Mouse (Mus musculus) skeletal muscle tissue, adult 2 months (tissue): Measurements from ENCODE around the gene Spesp1.
A peak's percentile ranks its signal among the peaks of the same experiment; 100 is the strongest.

Experiments
- DNase-seq: peaks from one replicate; pipeline ENCODE4 v3.0.0-alpha.2; 2012; ENCODE audit warnings: low read depth, low spot score

Spesp1 gene

DNA sequence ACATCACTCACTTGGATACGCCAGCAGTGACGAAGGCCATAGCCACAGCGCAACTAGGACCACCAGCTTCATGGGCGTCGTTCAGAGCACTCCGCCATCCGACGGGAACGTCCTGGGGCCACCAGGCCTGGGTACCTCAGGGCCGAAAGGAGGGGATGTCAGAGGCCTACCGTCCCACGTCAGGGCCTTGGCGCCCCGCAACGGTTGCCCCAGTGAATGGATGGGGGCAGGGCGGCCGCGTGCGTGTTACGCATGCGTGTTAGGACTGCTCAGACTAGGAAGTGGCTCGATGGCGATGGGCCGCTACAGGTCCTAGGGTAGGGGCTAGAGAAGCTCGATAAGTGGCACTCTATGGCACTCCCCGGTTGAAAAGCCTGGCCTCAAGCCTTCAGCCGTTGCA, at the start of gene Spesp1:
Spesp1 (minus strand) TSS at position 218 of the 400 bp plus-strand sequence.
- DNase-seq = no peak

DNA sequence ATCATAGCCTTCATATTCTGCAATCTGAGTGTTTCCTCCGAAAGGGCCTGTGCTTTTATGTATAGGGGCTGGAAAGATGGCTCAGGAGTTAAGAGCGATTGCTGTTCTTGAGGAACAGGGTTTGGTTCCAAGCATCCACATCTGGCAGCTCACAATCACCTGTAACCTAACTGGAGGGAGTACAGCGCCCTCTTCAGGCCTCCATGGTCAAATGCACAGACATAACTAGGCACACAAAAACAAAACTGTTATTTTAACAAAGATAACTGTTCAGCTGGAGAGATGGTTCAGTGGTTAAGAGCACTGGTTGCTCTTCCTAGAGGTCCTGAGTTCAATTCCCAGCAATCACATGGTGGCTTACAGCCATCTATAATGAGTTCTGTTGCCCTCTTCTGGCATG, 44.0 kb upstream of the Spesp1 start:
- DNase-seq = no peak

DNA sequence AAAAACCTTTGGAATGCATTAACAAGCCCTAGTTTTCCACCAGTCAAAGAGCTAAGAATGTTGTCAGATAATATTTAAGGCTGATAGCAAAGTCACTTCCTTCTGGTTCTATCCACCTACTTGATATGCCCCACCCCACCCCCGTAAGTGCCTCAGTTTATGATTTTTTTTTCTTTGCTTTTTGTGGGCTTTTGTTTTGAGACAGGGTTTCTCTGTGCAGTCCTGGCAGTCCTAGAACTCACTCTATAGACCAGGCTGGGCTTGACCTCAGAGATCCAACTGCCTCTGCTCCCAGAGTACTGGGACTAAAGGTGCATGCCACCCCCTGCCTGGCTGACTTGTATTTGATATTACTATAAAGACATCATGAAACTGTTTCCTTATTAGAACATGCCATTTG, 41.8 kb upstream of the Spesp1 start:
- DNase-seq = no peak

DNA sequence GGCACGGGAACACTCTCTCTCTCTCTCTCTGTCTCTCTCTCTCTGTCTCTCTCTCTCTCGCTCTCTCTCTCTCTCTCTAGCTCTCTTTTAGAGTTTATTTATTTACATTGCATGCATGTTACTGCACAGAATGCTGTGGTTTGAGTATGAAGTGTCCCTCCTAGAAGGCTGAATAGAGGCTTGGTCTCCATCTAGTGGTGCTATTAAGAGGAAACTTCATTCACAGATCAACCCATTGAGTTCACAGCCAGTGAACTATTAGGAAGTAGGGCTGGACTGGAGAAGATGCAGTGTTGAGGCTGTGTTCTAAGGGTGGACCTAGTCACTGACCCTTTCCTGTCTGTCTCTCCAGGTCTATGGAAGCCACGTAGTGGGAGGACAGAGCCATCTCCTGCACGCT, 36.7 kb upstream of the Spesp1 start:
- no peak for DNase-seq

DNA sequence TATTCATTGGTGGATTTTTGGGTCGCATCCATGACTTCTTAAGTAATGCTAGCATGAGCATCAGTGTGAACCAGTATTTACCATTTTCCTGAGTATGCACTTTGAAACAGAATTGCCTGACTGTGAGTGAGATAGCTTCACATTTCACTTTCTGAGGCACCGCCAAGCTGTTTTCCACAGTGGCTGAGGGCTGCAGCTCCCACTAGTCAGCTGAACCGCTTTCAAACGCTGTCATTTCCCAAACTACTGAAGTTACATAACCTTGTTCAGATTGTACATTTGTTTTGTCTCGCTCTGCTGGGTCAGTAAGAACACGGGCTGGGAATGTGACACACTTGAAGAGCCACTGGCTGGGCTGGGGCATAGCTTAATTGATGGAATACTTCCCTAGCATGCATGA, 33.5 kb upstream of the Spesp1 start:
- DNase-seq = no peak

DNA sequence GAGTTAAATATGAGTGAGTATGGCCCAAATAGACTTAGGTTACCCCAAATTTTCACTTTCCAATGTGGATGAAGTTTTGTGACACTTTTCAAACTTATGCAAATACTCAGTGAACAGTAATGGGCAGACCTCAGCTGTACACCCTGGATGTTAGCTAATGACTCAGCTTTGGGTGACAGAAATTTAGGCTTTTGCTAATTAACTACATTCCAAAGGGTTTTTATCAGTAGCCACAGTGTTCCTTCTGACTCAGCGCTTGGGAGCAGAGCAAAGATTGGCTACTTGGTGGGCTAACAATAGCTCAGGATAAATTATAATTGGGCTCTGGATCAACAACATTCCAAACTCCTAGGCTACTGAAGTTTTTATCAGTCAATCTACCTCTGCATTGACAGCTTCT, 14.9 kb upstream of the Spesp1 start:
- no peak for DNase-seq

DNA sequence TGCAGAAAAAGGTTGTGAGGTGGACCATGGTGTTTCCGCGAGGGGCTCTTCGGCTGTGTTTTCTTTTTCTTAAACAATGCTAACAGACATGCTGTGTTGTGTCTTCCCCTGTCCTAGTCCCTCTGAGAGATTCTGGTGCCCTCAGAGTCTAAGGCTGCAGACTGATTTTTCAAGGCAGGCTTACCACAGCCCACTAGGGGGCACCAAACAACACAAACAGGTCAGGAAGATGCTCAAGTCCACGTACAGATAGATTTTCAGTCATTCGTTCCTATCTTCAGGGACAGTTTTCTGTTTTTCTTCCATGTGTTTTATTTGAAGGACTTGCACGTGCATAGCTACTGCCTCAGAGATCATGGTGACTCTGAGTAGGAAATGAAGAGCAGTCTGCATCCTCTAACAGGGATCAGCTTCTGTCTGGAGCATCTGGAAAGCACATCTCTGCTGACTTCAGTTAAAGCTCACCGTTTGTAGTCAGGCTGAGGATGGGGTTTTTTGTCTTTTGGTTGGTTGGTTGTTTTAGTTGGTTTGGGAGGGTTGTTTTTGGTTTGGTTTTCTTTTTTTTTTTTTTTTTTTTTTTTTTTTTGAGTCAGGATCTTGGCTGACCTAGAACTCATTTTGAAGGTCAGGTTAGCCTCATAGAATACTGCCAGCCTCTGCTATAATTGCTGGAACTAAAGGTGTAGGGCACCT, 13.1 kb upstream of the Spesp1 start:
- DNase-seq = peak; percentile 72

DNA sequence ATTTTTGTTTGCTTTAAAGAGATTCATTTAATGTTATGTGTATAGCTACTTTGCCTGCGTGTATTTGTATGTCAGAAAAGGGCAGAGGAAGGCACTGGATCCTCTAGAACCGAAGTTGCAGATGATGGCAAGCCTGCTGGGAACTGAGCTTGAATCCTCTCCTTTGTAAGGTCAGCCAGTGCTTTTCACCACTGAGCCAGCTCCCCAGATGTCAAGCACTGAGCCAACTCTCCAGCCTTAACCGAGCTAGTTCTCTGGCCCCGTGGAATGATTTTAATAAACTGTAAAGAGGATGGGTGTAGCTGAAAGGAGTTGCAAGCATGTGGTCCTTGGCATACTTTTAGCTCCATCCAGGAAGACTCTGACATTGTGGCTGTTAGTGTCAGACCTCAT, 5.6 kb upstream of the Spesp1 start:
- peak; percentile 18 for DNase-seq

DNA sequence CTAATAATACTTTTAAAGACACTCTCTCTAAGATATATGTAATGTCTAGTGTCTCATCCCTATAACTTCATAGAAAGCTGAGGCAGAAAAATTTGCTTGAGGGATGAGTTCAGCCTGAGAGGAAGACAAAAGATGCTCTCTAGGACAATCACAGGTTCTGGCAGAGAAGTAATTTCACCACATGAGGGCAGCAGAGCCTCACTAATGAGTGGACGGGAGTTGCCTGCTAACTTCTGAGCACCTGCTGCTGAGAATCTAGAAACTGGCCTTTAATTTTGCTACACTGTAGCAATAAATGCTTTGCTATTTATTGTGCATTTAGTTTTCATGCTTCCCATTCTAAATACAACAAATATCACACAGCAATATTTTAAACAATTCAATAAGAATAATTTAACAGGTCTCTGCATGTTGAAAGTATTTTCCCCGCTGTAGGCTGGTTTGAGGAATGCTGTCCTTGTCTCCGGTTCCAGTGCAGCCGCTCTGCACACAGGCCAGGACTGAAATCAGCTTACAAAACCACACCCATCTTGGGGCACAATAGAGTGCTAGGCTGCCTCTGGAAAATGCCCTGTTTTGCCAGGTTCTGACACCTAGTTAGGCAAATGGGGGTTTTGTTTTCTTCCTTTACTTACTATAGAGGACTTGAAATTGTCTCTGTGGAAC, 5.1 kb upstream of the Spesp1 start:
- peak; percentile 39 for DNase-seq

DNA sequence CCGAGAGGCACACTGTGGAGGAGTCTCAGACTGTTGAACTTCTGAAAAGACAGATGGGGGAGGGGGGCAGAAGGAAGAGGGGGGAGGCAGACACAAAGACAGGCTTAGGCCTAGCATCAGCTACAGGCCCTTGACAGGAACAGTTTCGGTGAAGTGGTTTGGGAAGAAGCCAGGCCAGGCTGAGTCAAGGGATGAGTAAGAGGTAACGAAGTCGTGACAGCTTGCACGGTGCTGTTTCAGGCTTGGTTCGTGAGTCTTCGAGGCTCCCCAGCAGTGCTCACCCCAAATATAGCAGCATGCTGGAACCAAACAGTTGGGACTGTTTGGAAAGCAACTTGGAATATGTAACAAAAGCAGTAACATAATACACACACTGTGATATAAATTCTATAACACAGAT, 2.3 kb upstream of the Spesp1 start:
- DNase-seq = no peak

DNA sequence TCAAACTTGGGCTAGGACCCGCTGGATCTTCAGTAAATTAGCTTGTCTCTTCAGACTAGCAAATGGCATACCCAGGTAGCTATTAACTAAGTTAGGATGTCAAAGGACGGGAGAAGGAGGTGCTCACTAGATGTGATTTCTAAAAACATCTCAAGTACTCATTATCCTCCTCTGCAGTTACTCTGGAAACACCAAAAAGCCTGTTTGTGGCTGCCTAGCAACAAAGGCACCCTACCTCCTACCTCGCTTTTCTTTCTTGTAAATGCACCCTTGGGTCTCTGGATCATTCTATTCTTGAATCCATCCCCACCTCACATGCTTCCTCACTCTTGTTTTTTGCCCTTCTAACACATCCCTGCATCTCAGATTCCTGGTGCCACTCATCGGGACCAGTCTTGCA, 5.1 kb downstream of the Spesp1 start:
- no peak for DNase-seq

DNA sequence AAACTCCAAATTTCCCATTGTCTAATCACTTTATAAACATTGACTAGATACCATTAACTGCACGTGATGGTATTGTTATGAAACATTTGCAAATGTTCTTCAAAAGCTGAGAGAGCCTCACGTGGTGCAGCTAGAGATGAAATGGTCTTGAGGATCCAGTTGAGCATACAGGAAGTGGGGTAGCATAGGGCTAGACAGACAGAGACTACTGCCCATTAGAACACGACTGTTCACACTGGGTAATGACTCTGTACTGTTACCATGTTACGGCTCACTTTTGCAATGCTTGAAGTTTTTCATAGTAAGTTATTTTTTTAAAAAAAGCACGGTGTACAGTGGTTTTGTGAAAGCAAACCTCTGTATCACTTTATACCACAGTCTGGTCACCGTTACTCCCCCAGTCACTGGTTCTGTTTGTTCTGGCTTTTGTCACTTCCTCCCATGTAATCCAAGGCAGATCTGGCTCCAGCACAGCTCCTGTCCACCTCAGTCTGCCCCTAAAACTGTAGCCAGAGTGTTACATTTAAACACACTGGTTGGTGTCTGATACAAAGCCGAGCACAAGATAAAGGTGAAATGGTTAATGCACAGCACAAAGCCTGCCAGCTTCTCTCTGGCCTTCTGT, 11.1 kb downstream of the Spesp1 start:
- no peak for DNase-seq

DNA sequence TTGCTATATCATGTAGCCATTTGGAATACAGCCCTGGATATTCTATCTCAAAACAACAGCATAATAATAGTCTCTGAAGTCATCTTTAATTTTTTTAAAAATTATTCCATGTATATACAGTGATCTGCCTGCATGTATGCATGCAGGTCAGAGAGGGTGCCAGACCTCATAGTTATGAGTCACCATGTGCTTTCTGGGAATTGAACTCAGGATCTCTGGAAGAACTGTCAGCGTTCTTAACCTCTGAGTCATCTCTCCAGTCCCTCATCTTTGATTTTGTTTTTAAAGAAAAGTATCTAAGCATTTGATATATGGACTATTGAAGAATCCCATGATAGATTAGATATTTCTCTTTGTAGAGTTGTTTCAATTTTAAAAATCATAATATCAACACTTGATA, 12.8 kb downstream of the Spesp1 start:
- no peak for DNase-seq

DNA sequence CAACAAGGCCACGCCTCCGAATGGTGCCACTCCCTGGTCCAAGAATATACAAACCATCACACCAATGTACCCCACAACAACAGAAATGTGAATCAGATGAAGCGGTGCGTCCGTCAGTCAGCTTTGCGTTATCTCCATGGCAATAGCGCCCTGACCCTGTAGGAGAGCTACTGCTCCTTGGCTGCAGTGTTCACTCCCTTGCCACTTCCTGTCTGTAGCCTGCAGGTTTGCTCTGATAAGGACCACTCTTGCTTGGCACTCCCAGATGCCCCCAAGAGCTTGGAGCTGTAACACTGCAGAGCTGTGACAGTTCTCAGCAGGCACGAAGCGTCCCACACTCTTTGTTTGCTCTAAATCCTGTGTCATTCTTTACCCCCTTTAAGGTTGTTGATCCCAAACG, 16.7 kb downstream of the Spesp1 start:
- no peak for DNase-seq

DNA sequence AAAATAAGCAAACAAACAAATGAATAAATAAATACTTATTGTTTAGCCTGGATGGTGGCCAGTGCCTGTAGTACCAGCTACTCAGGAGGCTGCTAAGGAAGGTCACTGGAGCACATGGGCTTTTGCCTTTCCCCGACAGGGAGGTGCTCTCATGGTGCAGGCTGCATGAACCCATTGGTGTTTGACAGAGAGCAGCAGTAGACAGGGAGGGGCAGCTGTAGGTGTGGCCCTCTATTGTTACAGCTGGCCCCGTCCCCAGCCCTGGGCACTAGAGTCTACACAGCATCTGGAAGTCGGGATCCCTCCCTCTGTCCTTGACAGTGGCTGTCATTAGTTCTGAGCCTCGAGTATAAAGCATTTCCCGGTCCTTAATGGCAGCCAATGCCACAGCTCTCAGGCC, 18.4 kb downstream of the Spesp1 start:
- DNase-seq = no peak

DNA sequence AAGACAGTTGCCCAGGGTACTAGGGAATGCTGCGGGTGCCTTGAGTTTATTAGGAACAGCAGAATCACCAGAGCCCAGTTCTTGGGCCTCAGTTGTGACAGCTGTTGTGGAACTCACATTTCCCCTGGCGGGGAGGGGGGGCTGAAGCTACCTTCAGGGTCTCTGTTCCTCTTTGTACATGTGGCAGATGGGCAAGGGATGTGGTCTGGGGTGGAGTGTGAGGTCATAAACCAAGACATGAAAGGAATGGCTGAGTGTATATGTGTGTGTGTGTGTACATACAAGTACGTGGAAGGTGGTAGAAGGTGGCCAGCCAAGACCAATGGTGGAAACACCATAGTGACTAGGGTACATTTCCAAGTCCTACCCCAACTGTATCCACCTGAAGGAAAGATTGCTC, 20.6 kb downstream of the Spesp1 start:
- DNase-seq = no peak

DNA sequence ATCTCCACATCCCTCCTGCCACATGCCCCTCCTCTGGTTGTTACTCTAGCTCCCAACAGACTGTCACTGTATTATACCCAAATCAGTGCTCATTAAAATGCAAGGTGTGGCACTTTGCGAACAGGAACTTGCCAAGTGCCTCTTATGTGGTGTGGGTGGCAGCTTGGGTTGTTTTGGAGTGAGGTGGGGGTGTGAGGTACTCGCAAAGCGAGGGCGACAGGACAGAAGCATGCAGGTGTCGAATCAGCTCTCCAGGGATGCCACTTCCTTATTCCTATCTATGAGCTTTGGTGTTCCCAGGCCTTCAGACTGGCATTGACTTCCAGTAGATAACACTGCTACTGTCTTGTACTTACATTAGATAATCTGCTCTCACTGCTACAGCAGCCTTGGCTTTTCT, 21.0 kb downstream of the Spesp1 start:
- no peak for DNase-seq

DNA sequence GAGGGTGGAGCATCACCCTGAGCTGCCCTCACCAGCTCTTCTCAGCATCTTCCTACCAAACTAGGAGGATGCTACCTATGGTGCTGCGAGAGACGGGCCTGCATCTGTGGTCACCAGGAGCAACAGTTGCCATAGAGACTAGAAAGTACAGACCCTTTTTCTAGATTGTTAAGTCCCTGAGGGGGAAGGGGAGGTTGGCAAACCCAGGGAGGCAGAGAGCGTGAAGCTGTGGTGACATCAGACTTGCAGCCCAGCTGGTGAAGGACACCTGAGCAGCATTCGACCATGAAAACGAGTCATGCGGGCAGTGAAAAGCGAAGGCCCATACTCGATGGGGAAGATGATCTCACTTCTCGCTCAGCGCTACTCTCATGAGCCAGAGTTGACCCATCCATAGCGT, 24.0 kb downstream of the Spesp1 start:
- DNase-seq = no peak

DNA sequence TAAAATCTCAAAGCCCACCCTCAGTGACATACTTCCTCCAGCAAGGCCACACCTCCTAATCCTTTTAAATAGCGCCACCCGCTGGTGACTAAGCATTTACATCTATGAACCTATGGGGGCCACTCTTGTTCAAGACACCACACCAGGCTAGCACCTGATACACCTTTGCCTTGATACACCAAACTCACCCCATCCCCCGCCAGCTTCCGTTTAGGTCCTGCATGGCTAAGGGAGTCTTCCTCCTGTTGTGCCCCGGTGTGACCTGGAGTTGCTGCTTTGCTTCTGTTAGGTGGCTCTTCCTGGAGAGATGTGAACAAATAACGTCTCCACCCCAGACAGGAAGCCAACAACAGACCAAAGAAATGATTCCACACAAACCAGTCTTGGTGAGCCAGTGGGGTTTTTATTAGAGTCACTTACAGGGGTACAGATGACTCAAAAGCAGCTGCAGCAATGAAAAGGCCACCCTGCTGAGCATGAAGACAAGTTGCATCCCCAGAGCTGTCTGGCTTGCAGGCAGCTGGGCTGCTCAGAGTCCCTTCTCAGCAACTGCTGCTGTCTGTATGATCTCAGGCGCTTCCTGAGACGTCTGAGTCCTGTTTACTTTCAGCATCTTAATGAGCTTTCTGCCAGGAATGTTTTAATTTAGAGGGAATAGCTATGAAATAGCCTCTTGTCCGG, 26.0 kb downstream of the Spesp1 start:
- DNase-seq = no peak

DNA sequence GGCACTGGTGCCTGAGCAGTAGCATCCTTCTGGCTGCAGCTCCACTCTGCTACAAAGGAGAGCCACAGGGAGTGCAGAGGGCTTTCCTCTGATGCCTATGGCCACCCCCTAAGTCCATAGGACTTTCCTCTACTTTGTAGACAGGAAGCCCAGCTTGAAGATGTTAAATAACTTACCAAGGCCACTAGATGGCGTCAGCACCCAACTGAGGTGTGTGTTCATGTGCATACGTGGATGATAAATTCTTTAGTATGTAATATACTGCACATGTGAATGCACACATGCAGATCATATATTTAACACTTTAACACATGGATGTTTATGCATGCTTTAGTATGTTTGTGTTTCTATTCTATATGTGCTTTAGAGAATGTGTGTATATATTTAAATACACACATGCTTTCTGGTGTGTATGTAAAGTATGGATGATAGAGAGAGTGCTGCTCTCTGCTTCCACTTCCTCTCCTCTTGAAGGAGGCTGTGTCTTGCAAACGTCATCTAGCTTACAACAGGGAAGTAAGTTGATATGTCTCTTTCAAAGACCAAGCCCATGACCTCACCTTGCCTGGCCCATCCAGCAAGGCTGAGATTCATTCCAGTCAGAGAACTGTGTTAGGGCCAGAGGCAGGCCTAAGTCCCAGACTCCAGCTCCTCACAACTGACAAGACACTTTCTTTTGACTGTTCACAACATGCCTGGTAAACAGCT, 28.1 kb downstream of the Spesp1 start:
- DNase-seq = no peak

DNA sequence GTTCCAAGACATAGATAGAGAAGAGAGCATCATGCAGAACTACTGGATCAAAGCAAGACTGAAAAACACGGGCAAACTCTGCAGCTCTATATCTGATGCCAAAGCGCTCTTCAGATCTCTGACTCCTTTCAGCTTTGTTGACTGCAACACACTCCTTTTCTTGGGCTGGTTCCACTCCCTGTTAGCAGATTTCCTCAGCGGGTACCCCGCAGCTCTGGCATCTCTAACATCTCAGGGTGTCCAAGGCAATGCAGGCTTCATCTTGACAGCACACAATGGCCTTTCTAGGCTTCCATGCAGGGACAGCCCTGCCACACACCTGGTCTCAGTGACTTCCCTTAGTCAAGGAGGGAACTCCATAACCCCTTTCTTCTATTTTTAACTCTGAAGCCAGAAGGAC, 31.7 kb downstream of the Spesp1 start:
- DNase-seq = no peak

DNA sequence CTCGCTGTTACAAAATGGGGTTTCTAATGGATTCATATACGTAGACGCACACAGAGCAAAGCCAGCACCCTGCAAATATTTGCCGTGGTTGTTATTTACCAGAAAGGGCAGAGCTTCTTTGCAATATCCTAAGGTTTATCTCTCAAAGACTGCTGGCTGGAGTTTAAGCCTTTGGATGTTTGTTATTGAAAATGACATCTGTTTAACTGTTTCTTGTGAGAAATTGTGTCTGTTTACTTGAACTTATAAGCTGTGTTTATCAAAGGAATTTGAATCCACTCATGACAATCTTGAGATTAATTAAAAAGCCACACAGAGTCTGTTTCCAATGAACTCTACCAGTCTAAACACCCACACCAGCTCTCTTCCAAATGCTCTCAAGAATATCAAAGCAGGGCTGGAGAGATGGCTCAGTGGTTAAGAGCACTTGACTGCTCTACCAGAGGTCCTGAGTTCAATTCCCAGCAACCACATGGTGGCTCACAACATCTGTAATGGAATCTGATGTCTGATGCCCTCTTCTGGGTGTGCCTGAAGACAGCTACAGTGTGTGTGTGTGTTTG, 35.5 kb downstream of the Spesp1 start:
- DNase-seq = no peak
